Mouse (Mus musculus) hindbrain, postnatal 0 days (tissue): ENCODE measurements around the gene Csnk1d. TPM values are rescaled to one million over a fixed set of nuclear protein-coding genes. Genes with fewer than 3 reads are reported as not detected.

Source experiments
- ATAC-seq: fragments of 200-750 bp; cut with Nextera tagmentation; 2 replicates; pipeline ENCODE4 v1.8.0; 2017; ENCODE audit warnings: mild to moderate bottlenecking, moderate TSS enrichment, moderate library complexity
- DNase-seq: peaks from one replicate; pipeline ENCODE4 v3.0.0-alpha.2; 2015; ENCODE audit warnings: low spot score
- H3K27ac ChIP-seq: fragments of 300-500 bp; sonication (generic); 2 replicates; pipeline ENCODE4 v1.5.1; 2014; ENCODE audit warnings: mild to moderate bottlenecking
- H3K27me3 ChIP-seq: fragments of 300-500 bp; sonication (generic); 2 replicates; pipeline ENCODE4 v1.6.1; 2014; ENCODE audit warnings: low read length, mixed read lengths; ENCODE audit not compliant: insufficient read depth
- H3K36me3 ChIP-seq: fragments of 300-500 bp; sonication (generic); 2 replicates; pipeline ENCODE4 v1.6.1; 2014; ENCODE audit warnings: low read length, mixed read lengths; ENCODE audit not compliant: insufficient read depth
- H3K4me1 ChIP-seq: fragments of 300-500 bp; sonication (generic); 2 replicates; pipeline ENCODE4 v1.6.1; 2014; ENCODE audit warnings: antibody characterized with exemption, low read length, mixed read lengths; ENCODE audit not compliant: insufficient read depth
- H3K4me2 ChIP-seq: fragments of 300-500 bp; sonication (generic); 2 replicates; pipeline ENCODE4 v1.6.1; 2014; ENCODE audit warnings: low read depth, mild to moderate bottlenecking, low read length, moderate library complexity, mixed read lengths
- H3K4me3 ChIP-seq: fragments of 300-500 bp; sonication (generic); 2 replicates; pipeline ENCODE4 v1.5.1; 2014; ENCODE audit warnings: low read length
- H3K9ac ChIP-seq: fragments of 300-500 bp; sonication (generic); replicated peaks from 2 replicates; pipeline ENCODE4 v1.6.1; 2014; ENCODE audit warnings: mild to moderate bottlenecking, low read length, moderate library complexity, mixed read lengths
- H3K9me3 ChIP-seq: fragments of 300-500 bp; sonication (generic); 2 replicates; pipeline ENCODE4 v1.6.1; 2016; ENCODE audit warnings: low read length, mixed read lengths
- CTCF ChIP-seq: IDR thresholded peaks from 2 replicates; pipeline ENCODE4 v1.5.1; 2016; ENCODE audit warnings: antibody characterized with exemption, control low read depth, low read depth
- WGBS: fragments of 180-500 bp; shearing (Covaris S2); extraction: QIAGEN DNeasy Blood & Tissue Kit; methylation state at CpG from one replicate; pipeline ENCODE4 v1.1.7; 2014; 5-methylcytosine and 5-hydroxymethylcytosine counted together
- polyA plus RNA-seq: library from polyadenylated mRNA; unstranded; fragments of >200 nt; fragmentation: Nextera tagmentation; extraction: Ambion mirVana; gene quantifications from 2 replicates; pipeline ENCODE4 v1.2.1, GENCODE M21; 2015
- total RNA-seq: library from RNA; depleted of rRNA; stranded (reverse); fragments of >200 nt; gene quantifications from 2 replicates; pipeline ENCODE4 v1.2.3, GENCODE M21; 2014

Gene Csnk1d
- total and polyA plus RNA-seq, 2 experiments from 2014 or later: 95.2 to 102 TPM

GRCm38 (mm10) chr11:121004281-121004680, 13.2 kb upstream of the Csnk1d start:
- no peak overlapping the region for H3K4me3 ChIP-seq
- ATAC-seq (no peak), DNase-seq (no peak)
- no peaks in the 10 kb centered on the region for H3K27me3 ChIP-seq
- no peak overlapping the region for H3K4me2 ChIP-seq
- no peak overlapping the region for H3K9ac ChIP-seq
- no peak for TF ChIP-seq CTCF
- no peaks in the 10 kb centered on the region for H3K9me3 ChIP-seq
- 45% methylated on average over 5 of the region's 5 CpGs for WGBS
- no peak overlapping the region for H3K27ac ChIP-seq
- no peaks in the 10 kb centered on the region for H3K4me1 ChIP-seq
- H3K36me3 ChIP-seq: no peaks in the 10 kb centered on the region

- no peak overlapping the region for H3K4me2 ChIP-seq
- no peaks in the 10 kb centered on the region for H3K27me3 ChIP-seq
- no peak for ATAC-seq
- no peak overlapping the region for H3K9ac ChIP-seq
- H3K36me3 ChIP-seq: no peaks in the 10 kb centered on the region
- 51% methylated on average over 4 of the region's 4 CpGs for WGBS
- H3K9me3 ChIP-seq: no peaks in the 10 kb centered on the region
- peak; percentile 28 for DNase-seq
- H3K4me1 ChIP-seq: no peaks in the 10 kb centered on the region
- no peak overlapping the region for H3K27ac ChIP-seq
- TF ChIP-seq CTCF: no peak
- H3K4me3 ChIP-seq: no peak overlapping the region
Observed at GRCm38 (mm10) chr11:121001966-121002365, 10.8 kb upstream of the Csnk1d start.

GRCm38 (mm10) chr11:120994741-120995140, 3.6 kb upstream of the Csnk1d start:
- no peaks in the 10 kb centered on the region for H3K9me3 ChIP-seq
- H3K27ac ChIP-seq: no peak overlapping the region
- H3K4me2 ChIP-seq: no peak overlapping the region
- H3K27me3 ChIP-seq: no peaks in the 10 kb centered on the region
- 84% methylated on average over 6 of the region's 6 CpGs for WGBS
- no peak overlapping the region for H3K9ac ChIP-seq
- no peak for TF ChIP-seq CTCF
- H3K36me3 ChIP-seq: no peaks in the 10 kb centered on the region
- H3K4me3 ChIP-seq: no peak overlapping the region
- no peak for ATAC-seq
- no peak for DNase-seq
- H3K4me1 ChIP-seq: peaks cover 6% of the 10 kb centered on the region

GRCm38 (mm10) chr11:120993586-120993985, 2.5 kb upstream of the Csnk1d start:
- 30% methylated on average over 5 of the region's 5 CpGs for WGBS
- peak; percentile 15 for DNase-seq
- no peak for TF ChIP-seq CTCF

GRCm38 (mm10) chr11:120993080-120993479, 1.9 kb upstream of the Csnk1d start:
- DNase-seq (no peak), ATAC-seq (no peak)
- no peak overlapping the region for H3K9ac ChIP-seq
- no peaks in the 10 kb centered on the region for H3K36me3 ChIP-seq
- 95% methylated on average over 3 of the region's 3 CpGs for WGBS
- no peaks in the 10 kb centered on the region for H3K27me3 ChIP-seq
- no peaks in the 10 kb centered on the region for H3K9me3 ChIP-seq
- TF ChIP-seq CTCF: no peak
- H3K4me2 ChIP-seq: no peak overlapping the region
- peaks cover 20% of the 10 kb centered on the region for H3K4me1 ChIP-seq
- no peak overlapping the region for H3K4me3 ChIP-seq
- H3K27ac ChIP-seq: no peak overlapping the region

More at GRCm38 (mm10) chr11:120993586-120993985, 2.5 kb upstream of the Csnk1d start:
- peaks cover 16% of the 10 kb centered on the region for H3K4me1 ChIP-seq
- no peaks in the 10 kb centered on the region for H3K27me3 ChIP-seq
- no peak for ATAC-seq
- H3K4me3 ChIP-seq: no peak overlapping the region
- no peak overlapping the region for H3K9ac ChIP-seq
- H3K4me2 ChIP-seq: no peak overlapping the region
- no peak overlapping the region for H3K27ac ChIP-seq
- H3K9me3 ChIP-seq: no peaks in the 10 kb centered on the region
- no peaks in the 10 kb centered on the region for H3K36me3 ChIP-seq

- no peaks in the 10 kb centered on the region for H3K9me3 ChIP-seq
- peak overlapping the region; percentile 87 for H3K4me2 ChIP-seq
- no peaks in the 10 kb centered on the region for H3K36me3 ChIP-seq
- H3K4me1 ChIP-seq: peaks cover 20% of the 10 kb centered on the region
- DNase-seq: peak; percentile 11
- no peak for TF ChIP-seq CTCF
- peak overlapping the region; percentile 85 for H3K4me3 ChIP-seq
- no peak; the same call in 1 of the 2 replicates for ATAC-seq
- no peaks in the 10 kb centered on the region for H3K27me3 ChIP-seq
- WGBS: 71% methylated on average over 3 of the region's 3 CpGs
- peak overlapping the region; percentile 96 for H3K27ac ChIP-seq
- H3K9ac ChIP-seq: peak overlapping the region; percentile 99
Observed at GRCm38 (mm10) chr11:120991791-120992190, 661 bp upstream of the Csnk1d start.

GRCm38 (mm10) chr11:120990126-120990781, 876 bp downstream of the Csnk1d start:
- Histone ChIP-seq H3K27me3 (no peaks in the 10 kb centered on the region), H3K27ac (peak overlapping the region; percentile 96), H3K9me3 (no peaks in the 10 kb centered on the region), H3K36me3 (no peaks in the 10 kb centered on the region; the same call in 1 of the 2 replicates), H3K4me2 (peak overlapping the region; percentile 87), H3K4me3 (peak overlapping the region; percentile 85), H3K9ac (peak overlapping the region; percentile 99), H3K4me1 (peaks cover 20% of the 10 kb centered on the region)
- ATAC-seq (peak; percentile 48; the same call in 1 of the 2 replicates), DNase-seq (peak; percentile 38)
- 1% methylated on average over 26 of the region's 35 CpGs for WGBS
- TF ChIP-seq CTCF: no peak
